Mouse (Mus musculus): ENCODE measurements around the gene Uvrag. TPM values are rescaled to one million over a fixed set of nuclear protein-coding genes. Genes with fewer than 3 reads are reported as not detected.
A peak's percentile ranks its signal among the peaks of the same experiment; 100 is the strongest.

Gene Uvrag
- polyA plus RNA-seq, 1 experiment from 2014 or later = 22.4 TPM

DNA sequence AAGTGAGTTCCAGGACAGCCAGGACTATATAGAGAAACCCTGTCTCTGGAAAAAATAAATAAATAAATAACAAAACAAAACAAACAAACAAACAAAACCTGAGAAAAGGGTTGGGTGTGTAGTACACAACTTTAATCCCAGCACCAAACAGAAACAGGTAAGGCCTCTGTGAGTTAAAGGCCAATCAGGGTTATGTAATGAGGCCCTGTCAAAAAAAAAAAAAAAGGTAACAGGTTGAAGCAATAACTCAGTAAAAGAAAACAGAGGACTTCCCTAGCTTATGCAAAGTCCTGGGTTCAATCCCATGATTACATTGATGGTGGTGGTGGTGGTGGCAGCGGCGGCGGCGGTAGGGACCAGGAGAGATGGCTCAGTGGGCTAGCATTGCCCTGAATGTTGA is 3.4 kb downstream of the Uvrag start:
- Histone ChIP-seq H3K27ac (ENCODE audit: low read length) (no peak overlapping the region), H3K4me2 (ENCODE audit: low read depth, low read length) (no peak overlapping the region), H3K27me3 (ENCODE audit: control insufficient read depth, insufficient read depth, low read depth, low read length) (no peaks in the 10 kb centered on the region), H3K9me3 (ENCODE audit: control insufficient read depth, low read length) (no peaks in the 10 kb centered on the region), H3K9ac (ENCODE audit: low read length) (no peak overlapping the region), H3K36me3 (ENCODE audit: control insufficient read depth, insufficient read depth, low read length) (no peaks in the 10 kb centered on the region), H3K4me1 (replicated peaks; ENCODE audit: control insufficient read depth, insufficient read depth, low read length) (peaks cover 17% of the 10 kb centered on the region), H3K4me3 (ENCODE audit: low read length) (no peak overlapping the region)
- WGBS = 97% methylated on average over 4 of the region's 4 CpGs
- no peak for ATAC-seq (ENCODE audit: low read depth)

DNA sequence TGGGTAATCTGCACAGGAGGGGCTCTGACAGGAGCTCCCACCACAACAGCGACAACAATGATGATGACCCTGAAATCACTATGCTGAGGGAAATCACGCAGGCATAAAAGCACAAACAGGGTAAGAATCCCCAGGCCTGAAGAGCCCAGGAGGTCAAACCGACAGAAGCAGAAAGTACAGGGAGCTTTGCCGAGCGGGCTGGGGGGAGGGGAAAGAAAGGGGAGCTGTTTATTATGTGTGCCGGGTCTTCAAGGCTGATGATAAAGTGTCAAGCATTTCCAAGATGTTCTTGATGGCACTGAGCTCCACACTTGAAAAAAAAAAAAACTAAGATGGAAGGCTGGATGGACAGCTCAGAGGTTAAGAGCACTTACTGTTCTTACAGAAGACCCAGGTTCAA is 4.2 kb downstream of the Uvrag start:
- H3K4me2 ChIP-seq (ENCODE audit: low read depth, low read length) = no peak overlapping the region
- peaks cover 19% of the 10 kb centered on the region for H3K4me1 ChIP-seq (replicated peaks; ENCODE audit: control insufficient read depth, insufficient read depth, low read length)
- H3K36me3 ChIP-seq (ENCODE audit: control insufficient read depth, insufficient read depth, low read length) = no peaks in the 10 kb centered on the region
- H3K9ac ChIP-seq (ENCODE audit: low read length) = no peak overlapping the region
- H3K27ac ChIP-seq (ENCODE audit: low read length) = no peak overlapping the region
- 61% methylated on average over 6 of the region's 6 CpGs for WGBS
- H3K27me3 ChIP-seq (ENCODE audit: control insufficient read depth, insufficient read depth, low read depth, low read length) = no peaks in the 10 kb centered on the region
- ATAC-seq (ENCODE audit: low read depth) = no peak
- no peak overlapping the region for H3K4me3 ChIP-seq (ENCODE audit: low read length)
- no peaks in the 10 kb centered on the region for H3K9me3 ChIP-seq (ENCODE audit: control insufficient read depth, low read length)

DNA sequence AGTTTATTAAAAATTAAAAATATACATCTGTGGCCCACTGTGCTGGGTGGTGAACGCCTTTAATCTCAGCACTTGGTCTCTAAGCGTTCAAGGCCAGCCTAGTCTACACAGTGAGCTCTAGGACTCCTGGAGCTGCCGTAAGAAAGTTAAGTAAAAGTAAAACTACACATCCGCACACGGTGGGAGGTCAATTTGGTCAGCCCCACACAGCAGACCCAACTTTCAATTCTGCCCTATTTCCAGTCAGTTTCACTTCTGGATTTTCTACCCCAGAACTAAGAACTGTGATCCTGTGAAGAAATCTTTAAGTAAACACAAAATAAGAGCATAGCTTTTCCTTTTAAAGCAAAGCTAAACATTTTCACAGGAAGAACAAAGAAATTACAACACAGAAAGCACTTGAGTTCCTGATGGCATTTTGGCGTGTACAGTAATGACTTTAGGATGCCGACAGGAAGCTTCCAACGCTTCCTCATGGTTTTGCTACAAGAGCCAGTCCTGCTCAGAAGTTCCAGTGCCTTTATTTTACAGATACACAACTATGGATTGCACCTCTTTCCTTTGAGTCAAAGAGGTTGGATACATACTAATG is 7.0 kb downstream of the Uvrag start:
- Histone ChIP-seq H3K36me3 (ENCODE audit: control insufficient read depth, insufficient read depth, low read length) (no peaks in the 10 kb centered on the region), H3K27ac (ENCODE audit: low read length) (peak overlapping the region; percentile 73)

DNA sequence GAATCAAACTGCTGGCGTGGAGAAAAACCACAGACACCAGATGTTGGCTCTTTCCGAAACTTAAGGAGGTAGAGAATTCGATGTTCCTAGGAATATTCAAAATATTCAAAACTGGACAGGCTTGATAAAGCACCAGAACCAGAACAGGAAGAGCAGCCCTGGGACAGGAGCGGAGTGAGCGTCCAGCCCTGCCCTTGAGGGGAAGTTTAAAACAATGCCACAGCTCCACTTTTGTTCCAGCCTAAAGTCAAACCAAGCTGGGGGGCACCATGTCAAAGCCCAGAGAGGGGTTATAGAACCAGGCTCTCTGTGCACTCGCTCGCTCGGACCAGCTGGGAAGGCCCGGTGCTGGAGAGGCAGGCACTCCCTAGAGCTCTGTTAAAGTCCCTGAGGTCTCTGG is 8.3 kb downstream of the Uvrag start:
- ATAC-seq (ENCODE audit: low read depth) = no peak
- Histone ChIP-seq H3K9me3 (ENCODE audit: control insufficient read depth, low read length) (no peaks in the 10 kb centered on the region), H3K4me2 (ENCODE audit: low read depth, low read length) (peak overlapping the region; percentile 31), H3K9ac (ENCODE audit: low read length) (no peak overlapping the region), H3K27ac (ENCODE audit: low read length) (peak overlapping the region; percentile 90), H3K27me3 (ENCODE audit: control insufficient read depth, insufficient read depth, low read depth, low read length) (no peaks in the 10 kb centered on the region), H3K4me1 (replicated peaks; ENCODE audit: control insufficient read depth, insufficient read depth, low read length) (peaks cover 32% of the 10 kb centered on the region), H3K36me3 (ENCODE audit: control insufficient read depth, insufficient read depth, low read length) (no peaks in the 10 kb centered on the region), H3K4me3 (ENCODE audit: low read length) (no peak overlapping the region)
- 48% methylated on average over 9 of the region's 9 CpGs for WGBS

More for the DNA sequence above, 7.0 kb downstream of the Uvrag start:
- H3K4me2 ChIP-seq (ENCODE audit: low read depth, low read length) = no peak overlapping the region
- 50% methylated on average over 8 of the region's 8 CpGs for WGBS
- peaks cover 23% of the 10 kb centered on the region for H3K4me1 ChIP-seq (replicated peaks; ENCODE audit: control insufficient read depth, insufficient read depth, low read length)
- no peaks in the 10 kb centered on the region for H3K9me3 ChIP-seq (ENCODE audit: control insufficient read depth, low read length)
- no peak overlapping the region for H3K9ac ChIP-seq (ENCODE audit: low read length)
- no peak overlapping the region for H3K4me3 ChIP-seq (ENCODE audit: low read length)
- ATAC-seq (ENCODE audit: low read depth) = no peak
- H3K27me3 ChIP-seq (ENCODE audit: control insufficient read depth, insufficient read depth, low read depth, low read length) = no peaks in the 10 kb centered on the region

DNA sequence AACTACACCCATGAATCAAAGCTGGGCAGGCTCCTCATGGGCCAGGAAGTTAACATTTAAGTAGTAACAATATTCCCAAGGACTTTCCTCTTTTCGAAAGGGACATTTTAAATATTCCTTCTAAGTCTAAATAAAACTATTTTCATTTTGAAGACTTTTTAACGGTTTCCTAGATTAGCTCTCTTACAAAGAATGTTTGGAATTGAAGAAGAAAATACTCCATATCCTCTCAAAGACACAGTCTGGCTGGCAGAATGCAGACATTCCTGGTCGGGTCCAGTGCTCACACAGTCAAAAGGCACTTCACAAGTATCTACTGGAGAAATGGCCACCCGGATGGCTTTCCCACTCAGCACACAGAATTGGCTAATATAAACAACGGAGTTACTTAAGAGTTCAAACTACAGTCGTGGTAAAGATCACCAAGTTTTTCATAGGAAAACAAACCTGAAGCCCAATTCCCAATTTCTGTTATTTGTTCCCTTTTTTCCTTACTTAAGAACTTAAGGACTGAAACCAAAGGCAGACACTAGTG is 9.1 kb downstream of the Uvrag start:
- H3K4me1 ChIP-seq (replicated peaks; ENCODE audit: control insufficient read depth, insufficient read depth, low read length) = peaks cover 39% of the 10 kb centered on the region
- H3K9me3 ChIP-seq (ENCODE audit: control insufficient read depth, low read length) = no peaks in the 10 kb centered on the region
- 8% methylated on average over 6 of the region's 6 CpGs for WGBS
- H3K36me3 ChIP-seq (ENCODE audit: control insufficient read depth, insufficient read depth, low read length) = no peaks in the 10 kb centered on the region
- ATAC-seq (ENCODE audit: low read depth) = peak; percentile 60
- H3K9ac ChIP-seq (ENCODE audit: low read length) = no peak overlapping the region
- peak overlapping the region; percentile 31 for H3K4me2 ChIP-seq (ENCODE audit: low read depth, low read length)
- H3K4me3 ChIP-seq (ENCODE audit: low read length) = no peak overlapping the region
- no peaks in the 10 kb centered on the region for H3K27me3 ChIP-seq (ENCODE audit: control insufficient read depth, insufficient read depth, low read depth, low read length)
- peak overlapping the region; percentile 90 for H3K27ac ChIP-seq (ENCODE audit: low read length)

DNA sequence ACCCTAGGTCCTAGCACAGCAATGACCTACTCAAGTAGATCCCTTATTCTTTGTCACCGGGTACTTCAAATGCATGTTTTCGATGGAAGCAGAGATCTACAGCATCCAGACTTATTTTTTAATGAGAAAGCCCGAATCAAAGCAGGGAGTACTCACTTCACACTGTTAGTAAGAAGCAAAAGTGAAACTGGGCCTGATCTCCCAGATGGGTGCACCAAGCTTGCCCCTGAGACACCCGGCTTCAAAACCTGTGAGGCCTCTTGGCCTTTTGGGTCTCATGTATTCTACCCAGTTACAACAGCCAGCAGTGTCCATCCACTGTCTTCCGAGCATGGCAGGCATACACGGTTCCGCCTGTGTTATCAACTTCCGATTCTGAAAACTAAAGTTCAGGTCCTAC is 12.0 kb downstream of the Uvrag start:
- 0 out of 2 replicates have a peak overlapping the region, but pooled peaks have one; percentile 94 for H3K27ac ChIP-seq (ENCODE audit: low read length)
- WGBS = 86% methylated on average over 8 of the region's 8 CpGs
- H3K36me3 ChIP-seq (ENCODE audit: control insufficient read depth, insufficient read depth, low read length) = no peaks in the 10 kb centered on the region
- no peaks in the 10 kb centered on the region for H3K27me3 ChIP-seq (ENCODE audit: control insufficient read depth, insufficient read depth, low read depth, low read length)
- no peak overlapping the region for H3K4me3 ChIP-seq (ENCODE audit: low read length)
- peaks cover 47% of the 10 kb centered on the region for H3K4me1 ChIP-seq (replicated peaks; ENCODE audit: control insufficient read depth, insufficient read depth, low read length)
- H3K4me2 ChIP-seq (ENCODE audit: low read depth, low read length) = no peak overlapping the region
- H3K9ac ChIP-seq (ENCODE audit: low read length) = no peak overlapping the region
- 0 out of 2 replicates have a peak, but pooled peaks cover 5% of the 10 kb centered on the region for H3K9me3 ChIP-seq (ENCODE audit: control insufficient read depth, low read length)
- ATAC-seq (ENCODE audit: low read depth) = no peak

DNA sequence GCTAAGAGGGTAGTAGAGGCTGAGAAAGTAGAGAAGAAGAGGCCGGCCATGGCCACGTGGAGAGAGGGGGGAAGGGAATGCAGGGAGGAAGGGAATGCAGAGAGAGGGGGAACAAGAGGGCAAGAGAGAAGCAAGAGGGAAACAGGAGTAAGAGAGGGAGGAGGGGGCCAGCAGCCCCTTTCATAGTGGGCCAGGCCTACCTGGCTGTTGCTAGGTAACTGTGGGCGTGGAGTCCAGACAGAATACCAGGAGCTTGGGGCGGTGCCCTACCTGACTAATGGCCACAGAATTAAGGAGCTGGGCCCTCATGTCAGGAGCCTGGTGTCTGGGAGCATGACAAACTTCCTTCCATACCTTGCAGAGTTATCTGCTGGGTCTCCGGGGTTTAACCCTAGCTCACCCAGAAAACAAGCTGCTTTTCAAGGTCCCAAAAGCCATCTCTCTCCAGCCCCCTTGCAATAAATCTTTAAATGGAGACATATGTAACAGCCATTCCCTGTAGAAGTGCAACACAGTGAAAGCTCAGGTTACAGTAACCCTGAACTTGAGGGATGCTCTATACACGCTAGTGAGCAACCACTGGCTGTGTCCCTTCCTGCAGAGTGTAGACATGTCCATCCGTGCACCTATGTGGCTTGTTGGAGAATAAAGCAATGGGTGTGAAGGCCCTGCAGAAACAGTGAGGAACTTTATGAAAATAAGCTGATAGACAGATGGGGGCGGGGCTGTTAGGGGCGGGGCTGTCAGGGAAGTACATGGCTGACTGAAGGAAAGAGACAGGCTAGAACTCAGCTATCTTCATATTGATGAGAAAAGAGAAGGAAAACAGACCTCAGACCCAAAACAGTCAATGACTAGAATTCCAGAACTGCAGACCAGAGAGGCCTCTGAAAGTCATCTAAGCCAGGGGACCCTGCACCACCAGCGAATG is 12.7 kb downstream of the Uvrag start:
- H3K4me2 ChIP-seq (ENCODE audit: low read depth, low read length) = no peak overlapping the region; the same call in 1 of the 2 replicates

DNA sequence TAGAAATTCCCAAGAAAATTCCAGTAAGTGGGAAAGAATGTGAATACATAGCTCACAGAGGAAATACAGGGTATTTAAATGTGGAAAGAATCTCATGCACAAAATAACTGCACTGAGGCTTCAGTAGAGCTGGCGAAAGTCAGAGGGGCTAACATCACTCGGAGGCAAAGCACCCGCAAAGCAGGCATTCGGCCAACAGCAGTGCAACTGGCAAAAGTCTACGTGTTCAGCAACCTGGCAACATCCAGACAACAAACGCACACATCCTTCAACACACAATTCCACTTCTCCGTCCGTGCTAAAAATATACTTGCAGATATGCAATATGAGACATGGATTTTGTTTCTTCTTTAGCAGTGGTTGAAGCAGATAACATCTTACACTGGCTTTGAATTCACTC is 14.9 kb downstream of the Uvrag start:
- Histone ChIP-seq H3K4me1 (replicated peaks; ENCODE audit: control insufficient read depth, insufficient read depth, low read length) (peaks cover 37% of the 10 kb centered on the region), H3K36me3 (ENCODE audit: control insufficient read depth, insufficient read depth, low read length) (no peaks in the 10 kb centered on the region), H3K27ac (ENCODE audit: low read length) (no peak overlapping the region; the same call in 1 of the 2 replicates), H3K4me3 (ENCODE audit: low read length) (no peak overlapping the region), H3K9ac (ENCODE audit: low read length) (no peak overlapping the region), H3K9me3 (ENCODE audit: control insufficient read depth, low read length) (0 out of 2 replicates have a peak, but pooled peaks cover 5% of the 10 kb centered on the region), H3K4me2 (ENCODE audit: low read depth, low read length) (no peak overlapping the region), H3K27me3 (ENCODE audit: control insufficient read depth, insufficient read depth, low read depth, low read length) (no peaks in the 10 kb centered on the region)
- ATAC-seq (ENCODE audit: low read depth) = no peak
- 38% methylated on average over 8 of the region's 8 CpGs for WGBS

More for the DNA sequence above, 12.7 kb downstream of the Uvrag start:
- WGBS = 38% methylated on average over 10 of the region's 10 CpGs
- no peaks in the 10 kb centered on the region for H3K36me3 ChIP-seq (ENCODE audit: control insufficient read depth, insufficient read depth, low read length)
- H3K4me1 ChIP-seq (replicated peaks; ENCODE audit: control insufficient read depth, insufficient read depth, low read length) = peaks cover 47% of the 10 kb centered on the region
- H3K9me3 ChIP-seq (ENCODE audit: control insufficient read depth, low read length) = 0 out of 2 replicates have a peak, but pooled peaks cover 5% of the 10 kb centered on the region
- peak; percentile 59 for ATAC-seq (ENCODE audit: low read depth)
- no peaks in the 10 kb centered on the region for H3K27me3 ChIP-seq (ENCODE audit: control insufficient read depth, insufficient read depth, low read depth, low read length)
- no peak overlapping the region for H3K9ac ChIP-seq (ENCODE audit: low read length)
- peak overlapping the region; percentile 94 for H3K27ac ChIP-seq (ENCODE audit: low read length)
- H3K4me3 ChIP-seq (ENCODE audit: low read length) = no peak overlapping the region

DNA sequence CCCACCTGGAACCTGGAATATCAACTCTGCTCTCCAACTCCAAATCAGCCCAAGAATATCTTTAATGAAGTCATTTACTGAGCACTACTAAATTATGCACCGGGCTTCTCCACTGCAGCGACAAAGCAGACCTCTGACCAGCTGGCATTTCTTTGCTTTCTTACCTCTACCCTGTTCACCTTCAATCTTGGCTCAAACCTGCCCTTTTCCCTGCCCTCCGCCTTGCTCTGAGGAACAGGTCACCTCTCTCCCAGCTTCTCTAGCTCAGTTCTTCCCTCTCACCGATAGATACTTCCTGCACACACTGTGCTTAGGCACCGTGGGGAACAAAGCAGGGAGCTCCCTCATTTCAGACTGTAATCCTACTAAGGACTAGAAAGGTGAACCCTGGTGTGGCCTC is 18.3 kb downstream of the Uvrag start:
- Histone ChIP-seq H3K27me3 (ENCODE audit: control insufficient read depth, insufficient read depth, low read depth, low read length) (no peaks in the 10 kb centered on the region), H3K4me3 (ENCODE audit: low read length) (no peak overlapping the region), H3K4me2 (ENCODE audit: low read depth, low read length) (no peak overlapping the region), H3K9ac (ENCODE audit: low read length) (no peak overlapping the region), H3K36me3 (ENCODE audit: control insufficient read depth, insufficient read depth, low read length) (no peaks in the 10 kb centered on the region), H3K27ac (ENCODE audit: low read length) (no peak overlapping the region), H3K9me3 (ENCODE audit: control insufficient read depth, low read length) (0 out of 2 replicates have a peak, but pooled peaks cover 5% of the 10 kb centered on the region), H3K4me1 (replicated peaks; ENCODE audit: control insufficient read depth, insufficient read depth, low read length) (peaks cover 19% of the 10 kb centered on the region)
- ATAC-seq (ENCODE audit: low read depth) = no peak
- 65% methylated on average over 5 of the region's 5 CpGs for WGBS

All from lung, embryonic 16.5 days (tissue).